1 mouse cellular context compared by ENCODE assay signal in genomic region chr7:127587196-127587595, GRCm38 (mm10).
TF ChIP-seq lines count a peak whose summit lies in the region.

No protein-coding gene starts in this region.

TF ChIP-seq in CH12.LX, 34 proteins besides CTCF, POLR2A, EP300 and RAD21 (continued from another document):
- TF ChIP-seq ZMIZ1 (IDR thresholded peaks at IDR 0.05; ENCODE audit: low read depth, low read length) (no peak), MXI1 (IDR thresholded peaks at IDR 0.05; ENCODE audit: low read depth, low read length) (no peak), JUND (conservative IDR thresholded peaks at IDR 0.05; ENCODE audit: low read depth, low read length) (no peak), ETS1 (conservative IDR thresholded peaks at IDR 0.05; ENCODE audit: low read depth, low read length) (no peak), MEF2A (IDR thresholded peaks at IDR 0.05; ENCODE audit: borderline replicate concordance, low read depth, low read length) (no peak), UBTF (IDR thresholded peaks at IDR 0.05; ENCODE audit: low read depth, low read length) (no peak)
